Mouse (Mus musculus) inflammation-experienced regulatory T-cells, adult 16 weeks (primary cell): ENCODE data around the gene Tjp2. TPM values are rescaled to one million over a fixed set of nuclear protein-coding genes. Genes with fewer than 3 reads are reported as not detected.

Experiments
- polyA plus RNA-seq: library from polyadenylated mRNA; unstranded; fragments of 100-300 nt; shearing (Covaris generic); gene quantifications from one replicate; pipeline ENCODE4 v1.2.1, GENCODE M21; 2017

Gene Tjp2
- polyA plus RNA-seq = 21.2 TPM

DNA sequence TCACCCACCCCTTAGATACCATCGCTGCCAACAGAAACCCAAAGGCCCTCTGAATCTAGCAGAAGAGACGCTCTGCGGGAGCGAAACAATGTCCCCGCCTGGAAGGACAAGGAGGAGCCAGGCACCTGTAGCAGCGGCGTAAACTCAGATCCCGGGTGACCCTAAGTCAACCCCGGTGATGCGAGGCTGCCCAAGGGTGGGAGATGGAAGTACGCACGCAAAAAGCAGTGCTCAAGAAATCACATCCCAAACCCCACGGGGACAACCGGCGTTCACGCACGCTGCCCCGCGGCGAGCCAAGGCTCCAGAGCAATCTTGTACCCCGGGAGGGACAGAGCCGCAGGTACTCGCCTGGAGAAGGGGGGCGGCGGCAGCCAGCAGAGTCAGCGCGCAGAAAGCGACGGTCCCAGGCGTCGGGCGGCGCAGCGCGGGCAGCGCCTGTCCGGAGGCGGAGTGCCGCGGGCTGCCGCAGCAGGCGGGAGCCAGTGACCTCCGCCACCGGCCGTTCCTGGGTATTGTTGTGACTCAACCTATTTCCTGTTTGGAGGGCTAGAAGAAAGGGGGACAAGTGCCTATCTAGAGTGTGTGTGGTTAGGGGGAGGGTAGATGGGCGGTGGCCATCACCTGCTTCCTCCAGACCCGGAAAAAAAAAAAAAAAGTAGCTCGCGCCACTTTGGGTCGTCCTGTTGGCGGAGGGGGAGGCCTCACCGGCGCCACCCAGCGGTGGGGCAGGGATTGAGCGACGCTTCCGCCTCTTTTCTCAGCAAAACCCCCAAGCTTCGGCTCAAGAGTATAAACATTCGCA is at the start of gene Tjp2:
Gene Tjp2, minus strand, starts transcription at position 531 of the 805 bp plus-strand sequence.

Other genes starting within 250 kb of the Tjp2 start
- not detected for gene Fam189a2, start 194.0 kb downstream of the Tjp2 start, polyA plus RNA-seq
- gene Fxn, start 55.6 kb upstream of the Tjp2 start, polyA plus RNA-seq = 20.3 TPM